Mouse (Mus musculus) midbrain, embryonic 14.5 days (tissue): ENCODE measurements around the gene Cldn15. TPM values are rescaled to one million over a fixed set of nuclear protein-coding genes. Genes with fewer than 3 reads are reported as not detected.

Experiments
- ATAC-seq: fragments of 200-750 bp; cut with Nextera tagmentation; 2 replicates; pipeline ENCODE4 v1.8.0; 2017; ENCODE audit warnings: moderate number of reproducible peaks, moderate library complexity; ENCODE audit not compliant: low FRiP score, low TSS enrichment
- DNase-seq: peaks from one replicate; pipeline ENCODE4 v3.0.0-alpha.2; 2015
- H3K27ac ChIP-seq: fragments of 300-500 bp; sonication (generic); replicated peaks from 2 replicates; pipeline ENCODE4 v1.5.1; 2014; ENCODE audit warnings: mild to moderate bottlenecking, low read depth, low read length, moderate library complexity
- H3K27me3 ChIP-seq: fragments of 300-500 bp; sonication (generic); 2 replicates; pipeline ENCODE4 v1.6.1; 2014; ENCODE audit warnings: low read length, control low read depth, mixed read lengths; ENCODE audit not compliant: control insufficient read depth, insufficient read depth
- H3K36me3 ChIP-seq: fragments of 300-500 bp; sonication (generic); 2 replicates; pipeline ENCODE4 v1.6.1; 2014; ENCODE audit warnings: low read length, control low read depth; ENCODE audit not compliant: control insufficient read depth, insufficient read depth
- H3K4me1 ChIP-seq: fragments of 300-500 bp; sonication (generic); 2 replicates; pipeline ENCODE4 v1.6.1; 2014; ENCODE audit warnings: mild to moderate bottlenecking, antibody characterized with exemption, low read length, control low read depth; ENCODE audit not compliant: control insufficient read depth, insufficient read depth
- H3K4me2 ChIP-seq: fragments of 300-500 bp; sonication (generic); 2 replicates; pipeline ENCODE4 v1.6.1; 2014; ENCODE audit warnings: mild to moderate bottlenecking, low read length, moderate library complexity
- H3K4me3 ChIP-seq: fragments of 300-500 bp; sonication (generic); replicated peaks from 2 replicates; pipeline ENCODE4 v1.5.1; 2014; ENCODE audit warnings: low read depth, low read length
- H3K9ac ChIP-seq: fragments of 300-500 bp; sonication (generic); replicated peaks from 2 replicates; pipeline ENCODE4 v1.6.1; 2014; ENCODE audit warnings: mild to moderate bottlenecking, low read length, moderate library complexity
- H3K9me3 ChIP-seq: fragments of 300-500 bp; sonication (generic); 2 replicates; pipeline ENCODE4 v1.6.1; 2016; ENCODE audit warnings: low read length, control low read depth, mixed read lengths; ENCODE audit not compliant: control insufficient read depth
- WGBS: fragments of 180-500 bp; shearing (Covaris S2); extraction: QIAGEN DNeasy Blood & Tissue Kit; methylation state at CpG from one replicate; pipeline ENCODE4 v1.1.7; 2014; 5-methylcytosine and 5-hydroxymethylcytosine counted together
- polyA plus RNA-seq: library from polyadenylated mRNA; unstranded; fragments of >200 nt; fragmentation: Nextera tagmentation; extraction: Ambion mirVana; gene quantifications from 2 replicates; pipeline ENCODE4 v1.2.1, GENCODE M21; 2014

Gene Cldn15
- polyA plus RNA-seq, 1 experiment from 2014 or later = 0.13 TPM

DNA sequence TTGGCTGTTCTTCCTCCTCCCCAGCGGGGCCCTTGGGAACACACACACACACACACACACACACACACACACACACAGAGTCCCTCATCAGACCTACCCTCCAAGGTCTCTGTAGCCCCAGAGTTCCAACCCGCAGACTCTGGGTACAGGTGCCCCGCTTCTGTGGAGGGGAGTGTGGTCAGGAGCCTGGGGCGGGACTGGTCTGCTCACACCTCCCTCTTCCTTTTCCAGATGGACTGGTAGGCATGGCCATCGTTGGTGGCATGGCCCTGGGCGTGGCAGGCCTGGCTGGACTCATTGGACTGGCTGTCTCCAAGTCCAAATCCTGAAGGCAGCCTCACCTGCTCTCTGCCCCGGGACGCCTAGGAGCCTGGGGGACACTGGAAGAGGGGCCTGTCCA is 730 bp upstream of the Cldn15 start:
- Histone ChIP-seq H3K36me3 (peaks cover 47% of the 10 kb centered on the region), H3K4me1 (peaks cover 12% of the 10 kb centered on the region)
- 90% methylated on average over 8 of the region's 8 CpGs for WGBS

DNA sequence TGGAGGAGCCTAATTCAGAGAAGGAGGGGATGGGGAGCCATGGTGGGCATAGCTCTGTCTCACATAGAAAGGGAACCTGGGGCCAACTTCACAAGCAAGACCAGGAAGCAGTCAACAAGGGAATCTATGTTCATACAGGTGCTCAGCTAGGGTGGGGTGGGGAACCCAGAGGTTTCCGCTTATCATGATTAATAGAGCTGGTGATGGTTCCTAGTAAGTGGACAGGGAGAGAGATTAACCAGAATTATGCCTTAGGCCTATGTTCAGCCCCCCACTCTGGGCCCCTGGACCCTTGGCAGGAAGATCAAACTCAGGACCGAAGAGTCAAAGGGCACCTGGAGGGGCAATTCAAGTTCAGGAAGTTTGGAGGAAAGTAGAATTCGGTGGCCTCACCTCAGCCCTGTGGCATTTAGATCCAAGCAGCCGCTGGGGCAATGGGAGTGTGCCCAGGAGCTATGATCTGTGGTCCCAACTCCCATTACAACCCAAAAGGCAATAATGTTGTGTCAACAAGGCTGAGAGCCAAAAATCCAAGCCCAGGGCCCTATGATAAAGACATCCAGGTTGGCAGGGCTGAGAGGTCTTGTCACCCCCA is 542 bp downstream of the Cldn15 start:
- Histone ChIP-seq H3K9me3 (no peaks in the 10 kb centered on the region), H3K4me2 (no peak overlapping the region), H3K9ac (no peak overlapping the region), H3K27me3 (no peaks in the 10 kb centered on the region), H3K4me3 (no peak overlapping the region), H3K36me3 (peaks cover 47% of the 10 kb centered on the region), H3K4me1 (peaks cover 6% of the 10 kb centered on the region), H3K27ac (no peak overlapping the region)
- ATAC-seq = no peak
- no peak for DNase-seq
- WGBS = 93% methylated on average over 4 of the region's 4 CpGs

More for the DNA sequence above, 730 bp upstream of the Cldn15 start:
- Histone ChIP-seq H3K27me3 (no peaks in the 10 kb centered on the region), H3K27ac (no peak overlapping the region), H3K4me2 (no peak overlapping the region), H3K9ac (no peak overlapping the region), H3K4me3 (no peak overlapping the region), H3K9me3 (no peaks in the 10 kb centered on the region)
- DNase-seq = no peak
- ATAC-seq = no peak

DNA sequence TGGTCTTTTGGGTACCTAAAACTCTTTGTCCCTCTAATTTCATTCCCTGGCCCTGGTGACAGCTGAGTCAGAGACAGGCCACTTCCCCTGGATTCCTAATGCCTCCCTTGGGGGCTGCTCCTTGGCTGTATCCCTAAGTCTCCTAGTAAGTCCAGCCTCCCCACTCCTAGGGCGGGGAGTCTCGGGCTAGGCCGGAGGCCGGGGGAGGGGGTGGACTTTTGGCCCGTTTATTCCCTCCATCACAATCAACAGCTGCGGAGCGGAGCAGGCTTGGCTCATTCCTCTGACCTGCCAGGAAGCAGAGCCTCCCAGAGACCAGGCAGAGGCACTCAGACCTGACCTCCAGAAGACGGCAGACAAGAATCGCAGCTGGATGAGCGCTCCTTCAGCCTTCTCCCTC is 1.2 kb downstream of the Cldn15 start:
- H3K4me3 ChIP-seq = no peak overlapping the region
- peaks cover 6% of the 10 kb centered on the region for H3K4me1 ChIP-seq
- H3K9me3 ChIP-seq = no peaks in the 10 kb centered on the region
- ATAC-seq = no peak
- no peak overlapping the region for H3K4me2 ChIP-seq
- DNase-seq = no peak
- H3K27ac ChIP-seq = no peak overlapping the region
- H3K9ac ChIP-seq = no peak overlapping the region
- 75% methylated on average over 10 of the region's 10 CpGs for WGBS
- no peaks in the 10 kb centered on the region for H3K27me3 ChIP-seq
- peaks cover 47% of the 10 kb centered on the region for H3K36me3 ChIP-seq

DNA sequence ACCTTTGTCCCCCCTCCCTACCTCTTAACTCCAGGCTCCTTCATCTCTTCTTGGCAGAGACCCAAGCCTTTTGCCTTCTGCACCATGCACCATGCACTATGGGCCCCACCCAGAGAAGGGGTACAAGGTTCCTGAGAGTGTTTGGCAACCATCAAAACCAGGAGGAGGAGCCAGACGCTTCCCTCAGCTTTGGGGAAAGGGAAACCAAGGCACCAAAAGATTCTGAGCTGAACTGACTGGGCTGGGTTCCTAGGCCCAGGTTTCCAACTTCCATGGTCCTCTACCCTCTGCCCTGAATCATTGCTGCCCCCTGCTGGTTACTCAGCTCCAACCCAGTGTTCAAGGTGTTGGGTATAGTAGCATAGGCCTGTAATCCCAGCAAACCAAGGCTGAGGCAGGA is 4.3 kb downstream of the Cldn15 start:
- peaks cover 20% of the 10 kb centered on the region for H3K36me3 ChIP-seq
- no peak overlapping the region for H3K4me2 ChIP-seq
- no peak overlapping the region for H3K9ac ChIP-seq
- H3K9me3 ChIP-seq = no peaks in the 10 kb centered on the region
- H3K4me1 ChIP-seq = no peaks in the 10 kb centered on the region
- DNase-seq (peak; percentile 58), ATAC-seq (no peak)
- 75% methylated on average over 1 of the region's 1 CpGs for WGBS
- no peaks in the 10 kb centered on the region for H3K27me3 ChIP-seq
- H3K27ac ChIP-seq = no peak overlapping the region
- no peak overlapping the region for H3K4me3 ChIP-seq

DNA sequence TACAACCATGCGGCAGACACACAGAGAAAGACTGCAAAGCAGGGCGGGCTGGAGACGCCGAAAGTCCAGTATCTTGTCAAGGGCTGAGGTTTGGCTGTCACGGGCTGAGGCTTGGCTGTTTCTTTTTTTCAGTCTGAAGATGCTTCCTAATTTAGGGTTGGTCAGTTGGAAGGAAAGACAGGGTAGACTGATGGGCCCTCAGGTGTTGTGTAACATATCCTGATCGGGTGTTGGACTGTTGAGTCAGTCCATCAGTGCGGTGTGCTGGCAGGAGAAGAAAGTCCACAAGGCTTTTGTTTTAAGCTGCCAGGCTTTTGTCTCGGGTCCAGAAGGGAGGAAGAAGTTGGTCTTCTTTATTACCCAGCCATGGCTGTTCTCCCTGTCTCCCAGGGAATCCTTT is 7.3 kb downstream of the Cldn15 start:
- Histone ChIP-seq H3K9ac (no peak overlapping the region), H3K4me1 (no peaks in the 10 kb centered on the region), H3K27ac (no peak overlapping the region), H3K4me2 (no peak overlapping the region), H3K27me3 (no peaks in the 10 kb centered on the region), H3K9me3 (no peaks in the 10 kb centered on the region), H3K4me3 (no peak overlapping the region), H3K36me3 (no peaks in the 10 kb centered on the region)
- WGBS = 80% methylated on average over 8 of the region's 8 CpGs
- DNase-seq (no peak), ATAC-seq (no peak)

DNA sequence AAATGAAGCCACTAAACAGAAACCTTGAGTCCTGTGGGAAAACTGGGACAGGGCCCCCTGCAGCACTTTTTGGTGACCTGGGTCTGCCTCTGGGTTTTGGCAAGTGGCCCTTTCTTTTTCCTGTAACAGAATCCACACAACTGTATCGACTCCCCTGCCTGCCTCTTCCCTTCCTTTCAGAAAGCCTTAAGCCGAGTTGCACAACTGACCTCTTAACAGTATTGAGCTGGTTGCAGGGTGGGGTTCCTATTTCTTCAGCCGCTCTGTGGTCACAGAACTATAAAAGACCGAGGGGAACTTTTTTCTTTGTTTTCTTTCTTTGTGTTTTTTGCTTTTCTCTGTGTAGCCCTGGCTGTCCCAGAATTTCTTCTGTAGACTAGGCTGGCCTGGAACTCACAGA is 11.4 kb downstream of the Cldn15 start:
- Histone ChIP-seq H3K9me3 (no peaks in the 10 kb centered on the region), H3K9ac (no peak overlapping the region), H3K4me1 (no peaks in the 10 kb centered on the region), H3K4me3 (no peak overlapping the region), H3K27me3 (no peaks in the 10 kb centered on the region), H3K27ac (no peak overlapping the region), H3K4me2 (no peak overlapping the region), H3K36me3 (peaks cover 19% of the 10 kb centered on the region)
- 72% methylated on average over 4 of the region's 4 CpGs for WGBS
- no peak for ATAC-seq
- no peak for DNase-seq

DNA sequence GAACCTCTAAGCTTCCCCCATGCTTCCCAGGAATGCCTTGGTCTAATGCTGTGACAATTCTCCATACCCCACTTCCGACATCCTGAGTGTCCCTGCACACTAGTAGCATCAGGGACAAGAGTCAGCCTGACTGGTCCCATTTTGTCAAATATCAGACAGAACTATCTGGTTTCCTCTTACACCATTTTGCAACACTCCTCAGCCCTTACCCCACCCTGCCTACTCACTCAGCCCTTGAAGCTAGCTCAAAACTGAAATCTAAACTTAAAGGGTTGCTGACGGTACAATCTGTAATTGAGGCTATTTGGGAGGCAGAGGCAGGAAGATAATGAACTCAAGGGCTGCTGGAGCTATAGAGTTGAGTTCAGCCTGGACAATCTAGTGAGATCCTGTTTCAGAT is 13.3 kb downstream of the Cldn15 start:
- no peaks in the 10 kb centered on the region for H3K4me1 ChIP-seq
- peaks cover 27% of the 10 kb centered on the region for H3K36me3 ChIP-seq
- no peak overlapping the region for H3K4me2 ChIP-seq
- WGBS = 90% methylated on average over 2 of the region's 2 CpGs
- DNase-seq = no peak
- H3K27ac ChIP-seq = no peak overlapping the region
- no peaks in the 10 kb centered on the region for H3K27me3 ChIP-seq
- H3K9ac ChIP-seq = no peak overlapping the region
- H3K9me3 ChIP-seq = no peaks in the 10 kb centered on the region
- no peak for ATAC-seq
- no peak overlapping the region for H3K4me3 ChIP-seq

DNA sequence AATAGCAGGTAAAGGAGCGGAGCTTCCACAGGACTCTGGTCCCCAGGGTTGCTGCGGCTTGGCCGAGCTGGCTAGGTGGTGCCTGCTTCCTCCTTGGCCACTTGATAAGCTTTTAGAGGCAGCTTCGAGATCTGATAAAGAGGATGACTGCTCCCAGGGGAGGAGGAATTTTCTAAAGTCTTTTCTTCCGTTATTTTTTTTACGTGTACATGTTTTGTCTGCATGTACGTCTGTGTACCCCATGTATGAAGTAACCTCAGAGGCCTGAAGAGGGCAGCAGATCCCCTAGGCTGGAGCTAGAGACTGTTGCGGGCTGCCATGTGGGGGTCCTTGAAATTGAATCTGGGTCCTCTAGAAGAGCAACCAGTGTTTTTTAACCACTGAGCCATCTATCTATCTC is 14.6 kb downstream of the Cldn15 start:
- Histone ChIP-seq H3K27ac (no peak overlapping the region), H3K4me1 (peaks cover 2% of the 10 kb centered on the region)
- 89% methylated on average over 8 of the region's 8 CpGs for WGBS

DNA sequence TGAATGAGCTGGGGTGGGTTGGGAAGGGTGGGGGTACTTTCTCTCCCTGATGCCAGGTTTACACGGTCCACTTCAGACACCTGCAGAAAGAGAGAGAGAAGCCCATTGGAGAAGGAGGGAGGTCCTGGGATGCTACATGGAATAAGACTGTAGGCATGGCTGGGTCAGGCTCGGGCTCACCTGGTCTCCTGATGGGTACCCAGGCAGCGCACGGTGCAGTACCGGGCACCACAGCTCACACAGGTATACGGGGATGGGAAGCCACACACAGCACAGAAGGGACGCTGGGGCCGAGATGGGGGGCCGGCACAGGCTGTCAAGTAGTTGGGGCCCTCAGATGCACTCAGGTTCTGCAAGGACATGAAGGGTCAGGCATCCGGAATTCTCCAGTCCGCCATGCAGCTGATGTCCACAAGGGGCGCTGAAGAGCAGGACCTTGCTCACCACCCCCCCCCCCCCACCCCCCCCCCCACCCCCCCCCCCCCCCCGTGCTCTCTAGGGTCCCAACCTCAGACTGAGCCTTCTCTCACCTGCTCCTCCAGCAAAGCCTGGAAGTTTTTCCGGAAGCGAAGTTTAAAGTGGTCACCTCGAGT is 16.0 kb downstream of the Cldn15 start:
- H3K27ac ChIP-seq = no peak overlapping the region
- no peak for ATAC-seq

More for the DNA sequence above, 14.6 kb downstream of the Cldn15 start:
- H3K36me3 ChIP-seq = peaks cover 27% of the 10 kb centered on the region
- ATAC-seq (no peak), DNase-seq (no peak)
- no peaks in the 10 kb centered on the region for H3K27me3 ChIP-seq
- H3K9me3 ChIP-seq = no peaks in the 10 kb centered on the region
- no peak overlapping the region for H3K4me3 ChIP-seq
- no peak overlapping the region for H3K4me2 ChIP-seq
- H3K9ac ChIP-seq = no peak overlapping the region

More for the DNA sequence above, 16.0 kb downstream of the Cldn15 start:
- Histone ChIP-seq H3K27me3 (no peaks in the 10 kb centered on the region), H3K4me1 (peaks cover 5% of the 10 kb centered on the region), H3K9me3 (no peaks in the 10 kb centered on the region), H3K36me3 (peaks cover 27% of the 10 kb centered on the region), H3K4me2 (no peak overlapping the region), H3K4me3 (no peak overlapping the region), H3K9ac (no peak overlapping the region)
- peak; percentile 79 for DNase-seq
- WGBS = 48% methylated on average over 14 of the region's 16 CpGs
